Mouse (Mus musculus): ENCODE results near the gene Krt16. TPM values are rescaled to one million over a fixed set of nuclear protein-coding genes. Genes with fewer than 3 reads are reported as not detected.
A peak's percentile ranks its signal among the peaks of the same experiment; 100 is the strongest.

Krt16 gene
- total RNA-seq (2021) (not detected), polyA plus RNA-seq (2012; rRNA removed) (not detected in 2 replicates)
- long read RNA-seq = 0 reads

DNA sequence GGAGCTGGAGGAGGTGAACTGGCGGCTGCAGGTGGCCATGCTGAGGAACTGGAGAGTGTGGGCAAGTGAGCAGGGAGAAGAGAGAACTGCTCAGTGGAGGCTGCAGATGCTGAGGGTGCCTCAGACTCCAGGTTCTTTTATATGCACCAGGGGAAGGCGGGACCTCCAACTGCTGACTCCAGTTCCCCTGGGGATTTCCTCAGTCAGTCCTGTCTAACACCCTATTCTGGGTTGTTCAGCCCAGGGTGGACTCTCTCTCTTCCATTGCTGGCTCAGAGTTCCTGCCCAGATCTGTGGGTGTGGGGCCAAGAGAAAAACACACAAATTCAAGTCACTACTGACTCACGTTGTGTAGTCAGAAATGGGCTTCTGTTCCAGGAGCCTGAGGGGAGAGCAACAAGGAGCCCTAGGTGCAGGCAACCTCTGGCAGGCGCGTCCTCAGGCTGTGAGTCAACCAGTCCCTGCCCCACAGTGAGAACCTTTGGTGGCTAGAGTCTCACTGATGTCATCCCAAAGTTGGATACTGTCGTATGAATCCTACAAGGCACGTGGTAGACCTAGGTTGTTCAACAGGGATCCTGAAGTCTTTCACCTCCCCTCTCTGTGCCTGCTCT is at the start of gene Krt16:
Gene Krt16 (minus strand): TSS at position 51 of the 614 bp plus-strand sequence.
- H3K4me1 ChIP-seq (ENCODE audit: control insufficient read depth, insufficient read depth, low read length) = no peaks in the 10 kb centered on the region
- no peaks in the 10 kb centered on the region for H3K27me3 ChIP-seq (ENCODE audit: control insufficient read depth, insufficient read depth, low read length)
- H3K79me2 ChIP-seq (replicated peaks; ENCODE audit: control insufficient read depth, insufficient read depth, low read length) = no peaks in the 10 kb centered on the region
- DNase-seq = no peak
- no peak within 1 kb of the TSS for H3K4me3 ChIP-seq
- 72% methylated on average over 7 of the region's 7 CpGs for WGBS
- no peaks in the 10 kb centered on the region for H3K36me3 ChIP-seq (ENCODE audit: control insufficient read depth, insufficient read depth, low read length)
- no peak within 1 kb of the TSS for H3K9ac ChIP-seq (ENCODE audit: low read depth, low read length)
- H3K27ac ChIP-seq = no peak within 1 kb of the TSS
- no peak for TF ChIP-seq CTCF (IDR thresholded peaks at IDR 0.05)
- TF ChIP-seq EP300 (IDR thresholded peaks at IDR 0.05; ENCODE audit: insufficient read depth, low read depth, low read length) = no peak
- TF ChIP-seq POLR2A (IDR thresholded peaks at IDR 0.05; ENCODE audit: insufficient read depth, low read depth, low read length) = no peak
- intact Hi-C loops (cut with DNase I) = no loop called here

- Histone ChIP-seq H3K36me3 (ENCODE audit: control insufficient read depth, insufficient read depth, low read length) (no peaks in the 10 kb centered on the region), H3K27ac (no peak overlapping the region), H3K27me3 (ENCODE audit: control insufficient read depth, insufficient read depth, low read length) (no peaks in the 10 kb centered on the region), H3K4me3 (no peak overlapping the region), H3K79me2 (replicated peaks; ENCODE audit: control insufficient read depth, insufficient read depth, low read length) (no peaks in the 10 kb centered on the region), H3K9ac (ENCODE audit: low read depth, low read length) (no peak overlapping the region), H3K4me1 (ENCODE audit: control insufficient read depth, insufficient read depth, low read length) (no peaks in the 10 kb centered on the region; the same call in 1 of the 2 replicates)
- DNase-seq = peak in 1 of 2 experiments; percentile 27
- intact Hi-C loops (cut with DNase I) = loop anchor here (1.0 to 5.0 kb wide), 2 partner anchors 16 to 836 kb away; no protein-coding TSS in a partner anchor
- WGBS = 29% methylated on average over 5 of the region's 5 CpGs
- TF ChIP-seq POLR2A (IDR thresholded peaks at IDR 0.05; ENCODE audit: insufficient read depth, low read depth, low read length) (no peak), EP300 (IDR thresholded peaks at IDR 0.05; ENCODE audit: insufficient read depth, low read depth, low read length) (no peak), CTCF (IDR thresholded peaks at IDR 0.05) (peak; percentile 52)
These were observed 49.1 kb upstream of the Krt16 start for GRCm38 (mm10) chr11:100297801-100298200.

GRCm38 (mm10) chr11:100295308-100295707 is 46.6 kb upstream of the Krt16 start:
- intact Hi-C loops (cut with DNase I) = loop anchor here (5.0 kb wide), 1 partner anchor 833 kb away; no protein-coding TSS in a partner anchor
- no peaks in the 10 kb centered on the region for H3K27me3 ChIP-seq (ENCODE audit: control insufficient read depth, insufficient read depth, low read length)
- no peak overlapping the region for H3K9ac ChIP-seq (ENCODE audit: low read depth, low read length)
- no peak overlapping the region for H3K27ac ChIP-seq
- no peak overlapping the region for H3K4me3 ChIP-seq
- no peak; the same call in 1 of the 2 replicates for TF ChIP-seq CTCF (IDR thresholded peaks at IDR 0.05)
- TF ChIP-seq EP300 (IDR thresholded peaks at IDR 0.05; ENCODE audit: insufficient read depth, low read depth, low read length) = peak; percentile 93
- DNase-seq = peak; percentile 71 to 86
- WGBS = 7% methylated on average over 10 of the region's 10 CpGs
- no peaks in the 10 kb centered on the region for H3K79me2 ChIP-seq (replicated peaks; ENCODE audit: control insufficient read depth, insufficient read depth, low read length)
- no peaks in the 10 kb centered on the region for H3K36me3 ChIP-seq (ENCODE audit: control insufficient read depth, insufficient read depth, low read length)
- no peaks in the 10 kb centered on the region; the same call in 1 of the 2 replicates for H3K4me1 ChIP-seq (ENCODE audit: control insufficient read depth, insufficient read depth, low read length)

DNA sequence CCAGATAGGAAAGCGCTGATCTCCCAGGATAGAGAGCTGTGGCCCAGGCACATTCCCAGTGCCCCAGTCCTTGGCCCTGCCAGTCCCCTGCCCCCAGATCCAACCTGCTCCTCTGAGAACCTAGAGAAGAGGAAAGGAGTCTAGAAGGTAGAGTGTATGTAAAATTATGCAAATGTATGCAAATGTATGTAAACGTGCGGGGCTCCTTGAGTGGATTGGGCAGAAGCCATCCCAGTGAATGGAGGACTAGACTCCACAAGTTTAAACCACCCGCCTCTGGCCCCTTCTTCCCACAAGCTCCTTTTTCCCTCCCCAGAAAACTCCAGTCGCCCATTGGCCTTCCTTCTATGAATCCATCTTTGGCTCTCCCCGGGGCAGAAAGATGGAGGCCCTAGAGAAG is 44.2 kb upstream of the Krt16 start:
- Histone ChIP-seq H3K27ac (no peak overlapping the region), H3K36me3 (ENCODE audit: control insufficient read depth, insufficient read depth, low read length) (no peaks in the 10 kb centered on the region), H3K4me3 (no peak overlapping the region), H3K79me2 (replicated peaks; ENCODE audit: control insufficient read depth, insufficient read depth, low read length) (no peaks in the 10 kb centered on the region), H3K9ac (ENCODE audit: low read depth, low read length) (no peak overlapping the region), H3K4me1 (ENCODE audit: control insufficient read depth, insufficient read depth, low read length) (no peaks in the 10 kb centered on the region), H3K27me3 (ENCODE audit: control insufficient read depth, insufficient read depth, low read length) (no peaks in the 10 kb centered on the region)
- 71% methylated on average over 6 of the region's 6 CpGs for WGBS
- intact Hi-C loops (cut with DNase I) = no loop called here
- no peak for TF ChIP-seq CTCF (IDR thresholded peaks at IDR 0.05)
- DNase-seq = no peak

DNA sequence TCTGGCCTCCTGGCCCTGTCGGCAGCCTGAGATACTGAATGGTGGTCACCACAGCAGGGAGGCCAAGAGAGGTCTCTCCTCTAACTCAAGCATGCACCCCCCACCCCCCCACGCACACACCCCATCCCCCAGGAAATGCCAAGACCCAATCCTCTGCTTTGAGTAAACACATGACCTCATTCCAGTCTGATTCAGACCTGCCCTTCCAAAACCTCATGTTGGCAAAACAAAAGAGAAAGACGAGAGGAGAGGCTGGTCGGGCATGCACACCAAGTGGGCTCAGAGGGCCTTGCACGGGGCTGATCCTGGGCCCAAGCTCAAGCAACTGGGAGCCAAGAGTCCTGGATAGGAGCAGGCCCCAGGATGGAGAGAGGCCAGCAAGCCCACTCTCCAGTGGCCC is 41.5 kb upstream of the Krt16 start:
- intact Hi-C loops (cut with DNase I) = no loop called here
- Histone ChIP-seq H3K4me3 (no peak overlapping the region), H3K27ac (peak overlapping the region; percentile 26; the same call in 1 of the 2 replicates), H3K4me1 (ENCODE audit: control insufficient read depth, insufficient read depth, low read length) (no peaks in the 10 kb centered on the region; the same call in 1 of the 2 replicates), H3K36me3 (ENCODE audit: control insufficient read depth, insufficient read depth, low read length) (no peaks in the 10 kb centered on the region), H3K27me3 (ENCODE audit: control insufficient read depth, insufficient read depth, low read length) (no peaks in the 10 kb centered on the region), H3K9ac (ENCODE audit: low read depth, low read length) (no peak overlapping the region), H3K79me2 (replicated peaks; ENCODE audit: control insufficient read depth, insufficient read depth, low read length) (no peaks in the 10 kb centered on the region)
- DNase-seq = peak in 1 of 2 experiments; percentile 32
- 44% methylated on average over 5 of the region's 5 CpGs for WGBS
- TF ChIP-seq POLR2A (IDR thresholded peaks at IDR 0.05; ENCODE audit: insufficient read depth, low read depth, low read length) = no peak
- TF ChIP-seq EP300 (IDR thresholded peaks at IDR 0.05; ENCODE audit: insufficient read depth, low read depth, low read length) = no peak
- TF ChIP-seq CTCF (IDR thresholded peaks at IDR 0.05) = no peak

- Histone ChIP-seq H3K27ac (no peak overlapping the region), H3K36me3 (ENCODE audit: control insufficient read depth, insufficient read depth, low read length) (no peaks in the 10 kb centered on the region), H3K79me2 (replicated peaks; ENCODE audit: control insufficient read depth, insufficient read depth, low read length) (no peaks in the 10 kb centered on the region), H3K9ac (ENCODE audit: low read depth, low read length) (no peak overlapping the region), H3K27me3 (ENCODE audit: control insufficient read depth, insufficient read depth, low read length) (no peaks in the 10 kb centered on the region), H3K4me3 (no peak overlapping the region), H3K4me1 (ENCODE audit: control insufficient read depth, insufficient read depth, low read length) (no peaks in the 10 kb centered on the region; the same call in 1 of the 2 replicates)
- DNase-seq = peak in 1 of 2 experiments; percentile 52
- TF ChIP-seq EP300 (IDR thresholded peaks at IDR 0.05; ENCODE audit: insufficient read depth, low read depth, low read length) = no peak
- no peak for TF ChIP-seq POLR2A (IDR thresholded peaks at IDR 0.05; ENCODE audit: insufficient read depth, low read depth, low read length)
- TF ChIP-seq CTCF (IDR thresholded peaks at IDR 0.05) = no peak
- 67% methylated on average over 6 of the region's 6 CpGs for WGBS
- intact Hi-C loops (cut with DNase I) = no loop called here
These were observed 40.2 kb upstream of the Krt16 start for GRCm38 (mm10) chr11:100288942-100289341.

Measured in heart, adult 2 months (tissue).